Mouse (Mus musculus) 3134 (cell line): ENCODE measurements around the gene Tmem185b.

Experiments used
- DNase-seq: peaks from one replicate; pipeline ENCODE4 v3.0.0-alpha.2; 2011; ENCODE audit warnings: low spot score; ENCODE audit not compliant: insufficient read length; ENCODE audit errors: extremely low read depth

The Tmem185b gene

GRCm38 (mm10) chr1:119502729-119503128, 23.2 kb upstream of the Tmem185b start:
- DNase-seq, result no peak

GRCm38 (mm10) chr1:119503181-119503580, 22.8 kb upstream of the Tmem185b start:
- no peak for DNase-seq

GRCm38 (mm10) chr1:119503808-119504207, 22.2 kb upstream of the Tmem185b start:
- no peak for DNase-seq

GRCm38 (mm10) chr1:119504260-119505062, 21.5 kb upstream of the Tmem185b start, which contains the start of gene Ralb:
TSS of gene Ralb (minus strand) at chr1:119504794.
- peak; percentile 100 for DNase-seq

- no peak for DNase-seq
These were observed 20.0 kb upstream of the Tmem185b start for GRCm38 (mm10) chr1:119505951-119506350.

GRCm38 (mm10) chr1:119508548-119508947, 17.4 kb upstream of the Tmem185b start:
- peak; percentile 46 for DNase-seq

- DNase-seq, result peak; percentile 79
These were observed 16.5 kb upstream of the Tmem185b start for GRCm38 (mm10) chr1:119509474-119509873.

- DNase-seq, result no peak
These were observed 15.6 kb upstream of the Tmem185b start for GRCm38 (mm10) chr1:119510409-119510808.

- no peak for DNase-seq
These were observed 15.1 kb upstream of the Tmem185b start for GRCm38 (mm10) chr1:119510857-119511256.

- no peak for DNase-seq
These were observed 7.9 kb upstream of the Tmem185b start for GRCm38 (mm10) chr1:119518060-119518459.

- DNase-seq, result no peak
These were observed 7.2 kb upstream of the Tmem185b start for GRCm38 (mm10) chr1:119518786-119519185.

GRCm38 (mm10) chr1:119519286-119519685, 6.7 kb upstream of the Tmem185b start:
- no peak for DNase-seq

- DNase-seq, result no peak
These were observed 4.9 kb upstream of the Tmem185b start for GRCm38 (mm10) chr1:119521029-119521428.

- DNase-seq, result no peak
These were observed 4.3 kb upstream of the Tmem185b start for GRCm38 (mm10) chr1:119521681-119522080.

- no peak for DNase-seq
These were observed 3.2 kb upstream of the Tmem185b start for GRCm38 (mm10) chr1:119522726-119523125.

- no peak for DNase-seq
These were observed 2.6 kb upstream of the Tmem185b start for GRCm38 (mm10) chr1:119523369-119523768.

GRCm38 (mm10) chr1:119523826-119524225, 2.1 kb upstream of the Tmem185b start:
- no peak for DNase-seq

- DNase-seq, result no peak
These were observed 936 bp upstream of the Tmem185b start for GRCm38 (mm10) chr1:119525004-119525444.

GRCm38 (mm10) chr1:119530941-119531340, 5.0 kb downstream of the Tmem185b start:
- no peak for DNase-seq

- DNase-seq, result no peak
These were observed 6.2 kb downstream of the Tmem185b start for GRCm38 (mm10) chr1:119532165-119532564.

GRCm38 (mm10) chr1:119533093-119533805, 7.3 kb downstream of the Tmem185b start:
- DNase-seq, result no peak

GRCm38 (mm10) chr1:119534341-119534740, 8.4 kb downstream of the Tmem185b start:
- no peak for DNase-seq
